Mouse (Mus musculus) right cerebral cortex, adult 2 months (tissue): ENCODE measurements around the gene Stxbp5.
"Not testable (repeated sequence)": the region's sequence is repeated elsewhere in the genome, so short reads cannot be mapped to it uniquely, and the experiment has no call there.

Experiments
- DNase-seq, 2 experiments: peaks; one replicate each; pipeline ENCODE4 v3.0.0; 2021 to 2022; ENCODE audit warnings: low spot score in 2 of 2

Stxbp5 gene

DNA sequence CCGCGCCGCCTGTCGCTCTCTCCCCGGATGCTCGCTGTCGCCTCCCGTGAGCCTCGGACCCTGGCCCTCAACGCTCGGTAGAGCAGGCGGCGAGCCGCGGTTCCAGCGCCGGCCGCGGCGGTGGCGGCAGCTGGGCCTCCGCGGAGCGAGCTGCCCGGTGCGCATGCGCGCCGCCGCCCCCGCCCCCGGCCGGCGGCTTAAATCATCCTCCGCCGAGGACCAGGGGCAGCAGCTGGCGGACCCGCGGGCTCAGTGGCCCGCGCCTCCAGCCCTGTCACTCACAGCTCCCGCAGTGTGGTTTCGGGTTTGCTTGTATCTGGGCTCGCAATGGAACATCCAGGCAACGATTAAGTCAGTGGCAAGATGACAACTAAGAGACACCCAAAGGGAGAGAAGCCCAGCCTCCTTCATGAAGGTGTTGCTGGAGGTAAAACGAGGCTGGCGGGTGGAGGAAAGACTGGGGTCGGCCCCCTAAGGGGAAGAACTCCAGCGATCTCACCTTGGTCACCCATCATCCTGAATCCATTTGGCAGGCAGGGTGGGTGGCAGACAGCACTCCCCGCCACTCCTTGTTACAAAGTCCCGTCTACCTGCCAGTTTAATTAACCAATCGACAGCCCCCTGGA is at the start of gene Stxbp5:
Stxbp5 (minus strand) TSS at position 9 of the 626 bp plus-strand sequence.
- peak; percentile 74 to 76 for DNase-seq

DNA sequence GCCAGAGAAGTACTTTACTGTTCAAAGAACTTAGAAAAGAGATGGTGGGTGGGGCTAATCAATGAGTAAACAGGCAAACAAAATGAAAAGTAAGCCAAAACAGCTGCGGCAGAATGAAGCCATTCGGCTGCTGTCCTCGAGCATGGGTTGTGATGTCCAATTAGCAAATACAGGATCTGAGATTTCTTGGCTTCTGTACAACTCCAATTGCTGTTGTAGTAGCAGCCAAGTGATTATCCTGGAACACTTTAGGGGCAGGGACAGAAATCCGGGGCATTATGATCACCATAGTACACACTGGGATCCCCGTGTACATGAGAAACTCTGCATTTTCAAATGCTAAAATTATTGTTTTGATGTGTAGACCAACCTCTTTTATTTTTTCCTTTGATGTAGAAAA is 11.5 kb upstream of the Stxbp5 start:
- DNase-seq = no peak

DNA sequence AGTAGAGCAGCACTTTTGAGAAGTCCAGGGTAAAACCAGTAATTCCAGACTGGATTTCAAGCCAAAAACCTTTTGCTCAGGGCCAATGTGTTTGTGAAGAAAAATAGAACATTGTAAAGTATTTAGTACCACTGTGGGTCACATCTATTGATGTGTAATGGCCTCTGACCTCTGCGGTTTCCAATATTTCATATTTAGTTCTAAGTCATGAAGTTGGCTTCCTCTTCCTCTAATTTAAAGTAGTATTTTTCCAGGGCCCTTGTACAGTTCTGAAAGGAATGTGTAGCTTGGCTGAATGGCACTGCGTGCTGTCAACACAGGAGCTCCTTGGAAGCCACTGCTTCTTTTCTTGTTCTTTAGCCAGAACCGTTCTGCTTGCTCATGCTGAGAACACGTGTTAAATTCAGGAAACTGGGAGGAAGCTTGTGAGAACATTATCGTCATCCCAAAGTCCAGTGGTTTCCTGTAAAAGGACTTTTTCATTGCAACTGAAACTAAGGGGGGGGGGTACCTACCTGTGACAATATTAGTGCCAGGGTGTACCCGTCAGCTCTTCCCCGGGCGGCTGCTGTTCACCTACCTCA is 7.1 kb upstream of the Stxbp5 start:
- no peak for DNase-seq

DNA sequence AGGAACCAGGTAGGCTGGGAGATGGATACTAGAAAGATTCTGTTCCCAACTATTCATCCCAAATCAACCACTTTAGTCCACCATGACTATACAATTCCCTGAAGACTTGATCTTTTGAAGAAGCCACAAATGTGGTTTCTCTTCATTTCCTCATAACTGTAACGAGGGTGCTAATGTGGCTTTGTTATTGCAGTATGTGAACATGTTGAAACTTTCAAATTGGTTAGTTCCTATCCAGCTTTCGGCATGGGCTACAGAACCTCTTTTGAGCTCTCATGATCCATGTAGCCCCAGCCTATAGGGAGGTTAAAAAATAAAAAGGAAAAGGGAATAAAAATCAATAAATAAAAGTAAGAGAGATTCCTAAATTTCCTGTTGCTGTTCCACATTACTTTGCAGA is 6.6 kb upstream of the Stxbp5 start:
- DNase-seq = no peak

GRCm38 (mm10) chr10:9906185-9906584 is 5.3 kb upstream of the Stxbp5 start:
- no peak for DNase-seq

DNA sequence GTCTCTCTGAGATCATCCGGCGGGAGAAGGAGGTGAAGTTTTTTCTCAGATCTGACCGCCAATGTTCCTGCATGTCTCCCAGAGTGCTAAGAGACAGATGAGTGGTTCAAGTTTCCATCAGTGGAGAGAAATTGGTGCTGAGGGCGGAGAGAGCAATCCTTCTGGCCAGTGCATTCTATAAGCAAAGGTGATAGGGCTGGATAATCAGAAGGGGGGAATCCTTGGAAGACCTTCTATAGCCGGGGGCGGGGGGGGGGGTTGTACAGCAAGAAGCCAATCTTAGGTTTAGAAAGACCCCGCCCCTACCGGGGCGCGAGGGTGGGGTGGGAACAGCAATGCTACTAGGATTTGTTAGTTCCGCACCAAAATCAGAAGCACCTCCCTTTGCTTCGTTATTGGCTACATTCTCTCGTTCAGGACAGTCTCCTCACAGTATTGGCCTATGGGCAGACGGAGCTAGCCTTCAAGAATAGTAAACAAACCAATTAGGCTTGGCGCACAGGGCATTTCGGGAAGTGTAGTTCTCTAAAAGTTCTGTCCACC is 889 bp upstream of the Stxbp5 start:
- peak; percentile 86 to 89 for DNase-seq

DNA sequence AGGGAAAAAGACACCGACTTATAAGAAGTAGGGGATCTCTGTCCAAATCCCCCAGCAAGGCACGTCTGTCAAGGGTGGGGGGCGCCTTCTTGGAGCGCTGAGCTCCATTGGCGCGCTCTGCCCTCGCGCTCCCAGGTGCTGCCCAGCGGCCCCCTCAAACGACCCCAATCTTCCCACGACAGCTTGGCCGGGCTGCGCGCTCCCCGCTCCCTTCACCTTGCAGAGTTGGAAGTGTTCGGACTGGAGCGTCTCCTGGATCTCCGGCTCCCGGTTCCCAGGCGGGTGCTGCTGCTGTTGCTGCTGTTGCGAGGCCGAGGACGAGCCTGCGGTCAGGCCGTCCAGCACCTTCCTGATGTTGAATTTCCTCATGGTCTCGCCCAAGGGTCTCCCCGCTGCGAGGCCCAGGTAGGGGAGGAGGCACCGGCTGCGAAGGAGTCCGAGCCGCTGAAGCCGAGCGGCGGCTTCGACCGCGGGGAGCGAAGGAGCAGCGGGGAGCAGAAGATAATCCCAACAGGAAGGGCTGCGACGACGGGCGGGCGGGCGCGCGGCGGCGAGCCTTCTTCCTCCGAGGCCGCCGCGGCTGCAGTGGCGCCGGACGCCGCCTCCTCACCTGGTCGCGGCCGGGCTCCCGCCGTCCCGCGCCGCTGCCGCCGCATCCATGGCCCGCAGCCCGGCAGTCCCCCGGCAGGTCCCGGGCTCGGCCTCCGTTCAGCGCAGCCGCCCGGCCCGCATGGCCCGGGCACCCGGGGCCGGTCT is 386 bp downstream of the Stxbp5 start:
- DNase-seq = peak; percentile 35 to 55

GRCm38 (mm10) chr10:9899816-9900215 is 1.1 kb downstream of the Stxbp5 start:
- peak; percentile 36 to 49 for DNase-seq

DNA sequence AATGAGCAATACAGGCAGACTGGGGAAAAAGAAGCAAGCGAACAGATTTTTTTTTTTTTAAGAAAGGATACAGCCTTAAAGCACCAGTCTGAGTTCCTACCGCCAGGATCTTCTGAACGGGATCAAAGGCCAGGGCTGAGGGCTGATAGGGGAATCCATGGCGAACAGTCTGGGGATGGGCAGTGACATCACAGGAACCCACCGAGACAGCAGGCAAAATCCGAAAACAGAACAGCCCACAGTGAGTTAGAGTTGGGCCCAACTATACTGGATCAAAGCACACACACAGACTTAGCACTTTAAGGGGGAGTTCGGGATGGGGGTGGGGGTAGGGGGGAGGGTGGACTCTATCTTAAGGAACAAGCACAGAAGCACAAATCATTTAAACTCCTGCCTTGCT is 1.8 kb downstream of the Stxbp5 start:
- DNase-seq = no peak

DNA sequence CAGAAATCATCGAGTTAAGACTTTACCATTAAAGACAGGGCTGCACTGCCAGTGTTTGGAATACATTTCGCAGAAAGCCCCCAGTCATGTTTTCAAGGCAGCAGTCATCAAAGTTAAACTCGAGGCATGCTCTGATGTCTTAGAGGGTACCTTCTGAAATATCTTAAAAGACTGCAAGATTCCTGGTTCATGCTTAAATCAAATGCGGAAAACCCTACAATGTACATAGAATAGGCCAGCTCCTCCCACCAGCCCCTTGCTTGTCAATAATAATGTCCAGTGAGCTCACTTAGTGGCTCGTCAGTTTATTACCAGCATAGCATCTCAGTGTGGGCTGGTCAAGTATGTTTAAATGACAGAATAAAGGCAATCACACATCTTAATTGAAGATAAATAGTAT is 3.0 kb downstream of the Stxbp5 start:
- no peak for DNase-seq

DNA sequence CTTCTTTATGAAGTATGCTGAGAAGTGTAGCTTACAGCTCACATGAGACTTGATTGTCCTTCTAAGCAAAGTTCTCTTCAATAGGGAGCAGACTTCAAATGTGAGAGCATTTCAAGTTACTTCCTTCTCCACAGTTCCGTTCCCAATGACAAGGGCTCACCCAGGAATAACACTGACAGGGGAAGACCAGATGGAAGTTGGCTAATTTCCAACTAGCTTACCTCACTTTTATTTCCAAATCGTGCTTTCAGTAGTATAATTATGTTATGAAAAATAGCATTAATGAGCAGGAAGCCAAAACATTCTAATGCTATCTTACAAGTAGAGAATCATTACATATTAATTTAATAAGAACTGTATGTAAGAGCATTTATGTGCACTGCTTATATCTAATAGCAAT is 7.3 kb downstream of the Stxbp5 start:
- DNase-seq = no peak

DNA sequence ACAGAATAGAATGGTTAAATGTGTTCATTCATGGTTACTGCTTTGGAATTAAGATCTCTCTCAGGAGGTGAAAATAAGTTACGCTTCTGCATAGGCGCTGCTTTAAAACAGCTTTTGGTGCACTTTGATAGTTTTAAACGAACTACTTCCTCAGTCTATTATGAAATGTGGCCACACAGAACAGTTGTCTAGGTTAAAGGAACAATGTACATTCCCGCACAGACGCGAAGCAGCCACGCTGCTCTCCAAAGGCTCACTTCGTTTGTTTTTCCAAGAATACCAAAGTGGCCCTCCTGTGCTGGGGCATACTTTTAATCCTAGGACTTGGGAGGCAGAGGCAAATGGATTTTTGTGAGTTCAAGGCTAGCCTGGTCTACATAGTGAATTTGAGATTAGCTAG is 11.2 kb downstream of the Stxbp5 start:
- DNase-seq = no peak

- DNase-seq = no peak
These were observed 12.2 kb downstream of the Stxbp5 start for GRCm38 (mm10) chr10:9888655-9889054.

GRCm38 (mm10) chr10:9881781-9882320 is 19.0 kb downstream of the Stxbp5 start:
- DNase-seq = not testable (repeated sequence)

DNA sequence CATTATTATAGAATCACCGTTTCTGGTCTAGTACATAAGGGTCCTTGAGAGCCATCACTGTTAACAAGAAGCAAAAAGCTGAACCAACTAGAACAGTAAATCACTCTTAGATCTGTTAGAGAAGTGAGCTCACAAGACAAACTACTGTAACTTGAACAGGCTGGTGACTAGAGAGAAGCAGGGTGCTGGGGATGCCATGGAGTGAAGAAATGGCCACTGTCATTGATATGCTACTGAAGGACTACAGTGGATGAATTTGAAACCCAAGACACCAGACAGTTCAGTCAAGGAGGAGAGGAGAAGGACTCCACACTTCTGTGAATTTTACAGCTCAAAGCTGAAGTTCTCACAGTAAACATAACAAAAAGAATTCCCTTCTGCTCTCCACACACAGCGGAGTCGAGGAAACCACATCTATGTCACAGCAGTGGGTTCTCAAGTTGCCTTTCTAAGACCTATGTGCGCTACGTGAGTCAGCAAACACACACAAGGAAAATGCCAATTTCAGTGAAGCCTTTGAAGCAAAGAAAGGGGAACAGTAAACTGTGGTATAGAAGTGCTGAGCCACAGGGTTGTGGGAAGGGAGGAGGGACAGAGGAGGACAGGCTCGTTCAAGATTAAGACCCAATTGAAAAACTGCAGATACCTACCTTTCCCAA is 20.7 kb downstream of the Stxbp5 start:
- no peak for DNase-seq

DNA sequence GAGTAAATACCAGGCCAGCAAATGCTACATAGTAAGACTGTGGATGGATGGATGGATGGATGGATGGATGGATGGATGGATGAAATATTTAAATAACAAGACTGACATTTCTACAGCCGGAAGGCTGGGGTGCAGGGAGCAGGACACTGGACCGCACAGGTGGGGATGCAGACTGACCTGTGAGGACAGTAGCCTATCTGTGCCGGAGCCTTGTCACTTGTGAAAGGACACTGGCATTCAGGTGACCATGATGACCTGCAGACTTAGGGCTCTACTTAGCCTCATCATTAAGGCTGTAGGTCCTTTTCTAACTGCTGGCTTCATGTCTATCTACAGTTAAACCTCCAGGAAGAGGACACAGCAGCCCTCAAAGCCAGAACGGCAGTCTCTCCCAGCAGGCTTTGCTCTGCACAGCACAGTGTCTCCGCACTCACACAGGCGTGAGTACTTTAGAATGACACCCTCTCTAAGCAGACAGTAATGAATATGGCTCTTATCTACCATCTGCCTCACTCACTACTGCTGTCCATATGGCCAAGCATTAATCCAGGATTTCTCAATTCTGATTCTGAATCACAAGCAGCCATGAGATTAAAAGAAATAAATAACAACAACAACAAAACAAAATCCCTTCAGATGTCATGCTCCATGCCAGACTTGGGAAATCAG is 21.9 kb downstream of the Stxbp5 start:
- DNase-seq = no peak

DNA sequence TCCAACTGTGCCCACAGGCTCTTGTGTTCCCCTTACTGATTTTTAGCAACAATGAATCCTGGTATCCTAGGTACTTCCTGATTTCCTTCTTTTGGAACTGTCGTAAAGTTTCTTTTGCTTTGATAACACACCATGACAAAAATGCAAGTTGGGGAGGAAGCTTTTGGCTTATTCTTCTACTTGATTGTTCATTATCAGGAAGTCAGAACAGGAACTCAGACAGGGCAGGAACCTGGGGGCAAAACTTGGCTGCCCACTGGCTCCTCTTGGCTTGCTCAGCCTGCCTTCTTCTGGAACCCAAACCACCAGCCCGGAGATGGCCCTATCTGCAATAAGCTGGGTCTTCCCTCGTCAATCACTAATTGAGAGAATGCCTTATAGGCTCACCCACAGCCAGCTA is 25.0 kb downstream of the Stxbp5 start:
- no peak for DNase-seq

- DNase-seq = no peak
These were observed 28.7 kb downstream of the Stxbp5 start for GRCm38 (mm10) chr10:9872143-9872542.

DNA sequence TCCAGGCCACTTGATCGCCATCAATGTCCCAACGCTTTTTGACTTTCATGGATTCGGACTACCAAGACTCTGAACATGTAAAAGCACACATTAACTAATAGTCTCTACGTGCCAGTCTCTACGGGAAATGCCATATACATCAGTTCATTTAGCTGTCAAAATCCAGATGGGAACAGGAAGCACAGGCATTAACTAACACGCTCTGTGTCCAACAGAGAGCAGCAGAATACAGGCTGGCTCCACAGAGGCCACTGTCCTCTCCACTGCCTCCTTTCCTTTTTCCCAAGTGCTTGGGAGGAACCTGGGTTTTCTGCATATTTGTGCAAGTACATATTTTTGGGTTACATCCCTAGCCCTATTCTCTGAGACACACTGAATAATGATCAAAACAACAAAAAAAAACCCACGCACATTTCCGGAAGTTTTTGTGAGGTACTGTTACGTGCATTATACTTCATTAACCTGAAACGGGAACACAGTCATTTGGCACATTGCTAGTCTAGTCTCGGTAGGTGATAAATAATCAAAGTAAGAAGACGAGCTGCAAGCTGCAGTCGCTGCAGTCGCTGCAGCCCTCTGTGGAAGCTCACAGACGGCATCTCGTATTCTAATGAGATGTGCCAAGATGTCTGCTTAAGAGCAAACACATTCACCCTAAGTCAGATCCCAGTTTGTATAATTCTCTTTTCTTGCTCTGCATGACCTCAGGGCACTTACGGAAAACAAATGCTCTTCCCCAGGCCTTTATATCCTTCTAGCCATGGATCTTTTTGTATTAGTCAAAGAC is 33.9 kb downstream of the Stxbp5 start:
- no peak for DNase-seq

DNA sequence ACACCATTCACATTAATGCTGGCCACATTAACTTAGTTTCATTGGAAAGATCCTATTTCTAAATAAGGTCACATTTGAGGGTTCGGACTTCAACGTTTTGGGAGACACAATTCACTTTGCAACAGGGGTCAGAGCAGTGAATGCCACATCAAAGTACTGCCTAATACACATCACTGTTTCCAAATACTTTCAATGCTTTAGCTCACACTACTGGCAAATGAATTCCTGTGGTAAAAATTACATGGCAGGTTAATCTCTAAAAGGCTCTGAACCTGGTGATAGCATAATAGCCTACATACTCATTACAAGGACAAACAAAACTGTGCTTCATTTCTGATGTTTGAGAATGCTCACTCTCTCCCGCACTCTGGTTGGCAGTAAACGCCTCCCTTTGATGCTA is 40.9 kb downstream of the Stxbp5 start:
- DNase-seq = no peak

- no peak for DNase-seq
These were observed 41.4 kb downstream of the Stxbp5 start for GRCm38 (mm10) chr10:9859476-9859875.
